Mouse (Mus musculus) retina, postnatal 1 day (tissue): ENCODE data around the gene Npb.
"Not testable (repeated sequence)": the region's sequence is repeated elsewhere in the genome, so short reads cannot be mapped to it uniquely, and the experiment has no call there.

ENCODE experiments used
- DNase-seq: peaks from one replicate; pipeline ENCODE4 v3.0.0-alpha.2; 2012

The Npb gene

GRCm38 (mm10) chr11:120580190-120580589 lies 28.1 kb upstream of the Npb start:
- no peak for DNase-seq

GRCm38 (mm10) chr11:120580871-120581331 lies 27.4 kb upstream of the Npb start:
- peak; percentile 45 for DNase-seq

- DNase-seq, result peak; percentile 94
These were observed 26.6 kb upstream of the Npb start, which contains the start of gene Arhgdia for GRCm38 (mm10) chr11:120581490-120582267. Gene Arhgdia (minus strand): TSS chr11:120581624.

- peak; percentile 48 for DNase-seq
These were observed 25.9 kb upstream of the Npb start for GRCm38 (mm10) chr11:120582268-120582981.

- DNase-seq, result not testable (repeated sequence)
These were observed 25.3 kb upstream of the Npb start for GRCm38 (mm10) chr11:120582982-120583293.

- DNase-seq, result no peak
These were observed 24.3 kb upstream of the Npb start for GRCm38 (mm10) chr11:120583937-120584336.

- no peak for DNase-seq
These were observed 19.7 kb upstream of the Npb start for GRCm38 (mm10) chr11:120588531-120588930.

GRCm38 (mm10) chr11:120597240-120598235 lies 10.7 kb upstream of the Npb start:
- no peak for DNase-seq

GRCm38 (mm10) chr11:120598283-120598989 lies 9.8 kb upstream of the Npb start, which contains the start of the genes Alyref and Anapc11:
Gene Alyref (minus strand): TSS chr11:120598365.
Gene Anapc11 (plus strand): TSS chr11:120598421.
- peak; percentile 98 for DNase-seq

GRCm38 (mm10) chr11:120598990-120599549 lies 9.2 kb upstream of the Npb start:
- no peak for DNase-seq

- DNase-seq, result no peak
These were observed 7.6 kb upstream of the Npb start for GRCm38 (mm10) chr11:120600716-120601115.

- DNase-seq, result no peak
These were observed 4.7 kb upstream of the Npb start for GRCm38 (mm10) chr11:120603545-120603944.

- DNase-seq, result no peak
These were observed 2.6 kb upstream of the Npb start for GRCm38 (mm10) chr11:120605667-120606066.

GRCm38 (mm10) chr11:120606764-120607163 lies 1.5 kb upstream of the Npb start:
- no peak for DNase-seq

GRCm38 (mm10) chr11:120609250-120609649 lies 973 bp downstream of the Npb start:
- peak; percentile 14 for DNase-seq

- DNase-seq, result no peak
These were observed 2.3 kb downstream of the Npb start for GRCm38 (mm10) chr11:120610477-120611046.

GRCm38 (mm10) chr11:120612763-120613162 lies 4.5 kb downstream of the Npb start:
- DNase-seq, result peak; percentile 78

GRCm38 (mm10) chr11:120613481-120613972 lies 5.2 kb downstream of the Npb start:
- DNase-seq, result no peak

- no peak for DNase-seq
These were observed 5.7 kb downstream of the Npb start for GRCm38 (mm10) chr11:120613976-120614375.

- no peak for DNase-seq
These were observed 6.9 kb downstream of the Npb start for GRCm38 (mm10) chr11:120615167-120615566.

- DNase-seq, result no peak
These were observed 7.4 kb downstream of the Npb start for GRCm38 (mm10) chr11:120615606-120616203.
